Mouse (Mus musculus): ENCODE results near the gene Asb6. TPM values are rescaled to one million over a fixed set of nuclear protein-coding genes. Genes with fewer than 3 reads are reported as not detected.

Asb6 gene
- polyA plus RNA-seq, 1 experiment = 97.6 TPM

- H3K27me3 ChIP-seq (ENCODE audit: control insufficient read depth, insufficient read depth, low read length) = no peaks in the 10 kb centered on the region
Measured at GRCm38 (mm10) chr2:30810573-30810972, 19.6 kb downstream of the Asb6 start.

GRCm38 (mm10) chr2:30809503-30809902 is 20.6 kb downstream of the Asb6 start:
- 90% methylated on average over 5 of the region's 5 CpGs for WGBS
- no peak for DNase-seq
- no peaks in the 10 kb centered on the region for H3K36me3 ChIP-seq (ENCODE audit: control insufficient read depth, insufficient read depth, low read length)
- peaks cover 15% of the 10 kb centered on the region for H3K4me1 ChIP-seq (replicated peaks; ENCODE audit: control insufficient read depth, insufficient read depth, low read length)
- H3K4me3 ChIP-seq (ENCODE audit: control insufficient read depth, insufficient read depth, low read length) = no peak overlapping the region
- TF ChIP-seq CTCF (IDR thresholded peaks at IDR 0.05; ENCODE audit: borderline replicate concordance, control insufficient read depth, extremely low read depth, insufficient read depth, low read length, poor library complexity) (no peak), POLR2A (IDR thresholded peaks at IDR 0.05; ENCODE audit: control insufficient read depth, extremely low read depth, insufficient read depth, low read length, poor library complexity) (no peak)
- H3K27ac ChIP-seq (ENCODE audit: control insufficient read depth, insufficient read depth, low read length) = no peak overlapping the region
- H3K27me3 ChIP-seq (ENCODE audit: control insufficient read depth, insufficient read depth, low read length) = no peaks in the 10 kb centered on the region

More at GRCm38 (mm10) chr2:30810573-30810972, 19.6 kb downstream of the Asb6 start:
- Histone ChIP-seq H3K36me3 (ENCODE audit: control insufficient read depth, insufficient read depth, low read length) (no peaks in the 10 kb centered on the region), H3K4me3 (ENCODE audit: control insufficient read depth, insufficient read depth, low read length) (no peak overlapping the region), H3K27ac (ENCODE audit: control insufficient read depth, insufficient read depth, low read length) (no peak overlapping the region), H3K4me1 (replicated peaks; ENCODE audit: control insufficient read depth, insufficient read depth, low read length) (peaks cover 15% of the 10 kb centered on the region)
- no peak for TF ChIP-seq POLR2A (IDR thresholded peaks at IDR 0.05; ENCODE audit: control insufficient read depth, extremely low read depth, insufficient read depth, low read length, poor library complexity)
- TF ChIP-seq CTCF (IDR thresholded peaks at IDR 0.05; ENCODE audit: borderline replicate concordance, control insufficient read depth, extremely low read depth, insufficient read depth, low read length, poor library complexity) = no peak
- WGBS = 98% methylated on average over 7 of the region's 7 CpGs
- no peak for DNase-seq

GRCm38 (mm10) chr2:30808296-30808655 is 21.9 kb downstream of the Asb6 start:
- Histone ChIP-seq H3K36me3 (ENCODE audit: control insufficient read depth, insufficient read depth, low read length) (no peaks in the 10 kb centered on the region), H3K4me1 (replicated peaks; ENCODE audit: control insufficient read depth, insufficient read depth, low read length) (peaks cover 15% of the 10 kb centered on the region), H3K4me3 (ENCODE audit: control insufficient read depth, insufficient read depth, low read length) (peak overlapping the region; percentile 67), H3K27ac (ENCODE audit: control insufficient read depth, insufficient read depth, low read length) (no peak overlapping the region), H3K27me3 (ENCODE audit: control insufficient read depth, insufficient read depth, low read length) (no peaks in the 10 kb centered on the region)
- DNase-seq = no peak
- TF ChIP-seq POLR2A (IDR thresholded peaks at IDR 0.05; ENCODE audit: control insufficient read depth, extremely low read depth, insufficient read depth, low read length, poor library complexity) = no peak
- TF ChIP-seq CTCF (IDR thresholded peaks at IDR 0.05; ENCODE audit: borderline replicate concordance, control insufficient read depth, extremely low read depth, insufficient read depth, low read length, poor library complexity) = no peak
- WGBS = 3% methylated on average over 10 of the region's 10 CpGs

DNA sequence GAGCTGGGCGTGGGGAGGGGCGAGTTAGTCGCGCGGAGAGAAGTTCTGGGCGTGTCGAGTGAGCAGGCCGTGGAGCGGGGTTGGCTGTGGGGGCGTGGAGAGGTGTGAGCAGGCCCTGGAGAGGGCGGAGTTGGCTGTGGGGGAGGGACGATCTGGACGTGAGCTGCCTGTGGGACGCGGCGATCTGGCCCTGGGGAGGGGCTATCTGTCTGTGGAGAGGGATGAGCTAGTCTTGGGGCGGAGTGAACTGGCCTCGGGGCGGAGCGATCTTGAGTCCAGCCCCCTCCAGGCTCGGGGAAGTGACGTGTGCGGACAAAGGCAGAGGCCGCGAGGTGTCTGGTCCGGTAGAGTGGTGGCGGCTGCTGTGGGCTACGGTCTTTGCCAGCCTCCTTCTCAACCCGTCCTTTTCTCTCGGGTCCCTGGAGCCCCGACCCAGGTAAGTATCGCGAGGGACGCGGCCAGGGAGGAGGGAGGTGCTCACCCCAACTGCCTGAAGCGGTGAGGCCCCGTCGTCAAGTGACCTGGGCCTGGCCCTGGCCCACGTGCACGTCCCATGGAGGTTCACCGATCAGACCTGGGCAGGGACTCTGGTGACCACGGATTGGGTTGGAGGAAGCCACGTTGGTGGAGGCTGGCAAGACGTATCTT is 22.4 kb downstream of the Asb6 start, which contains the start of gene Ntmt1:
Ntmt1 (plus strand) TSS at position 179 of the 648 bp plus-strand sequence.
- peak; percentile 63; the same call in 1 of the 2 replicates for TF ChIP-seq POLR2A (IDR thresholded peaks at IDR 0.05; ENCODE audit: control insufficient read depth, extremely low read depth, insufficient read depth, low read length, poor library complexity)
- TF ChIP-seq CTCF (IDR thresholded peaks at IDR 0.05; ENCODE audit: borderline replicate concordance, control insufficient read depth, extremely low read depth, insufficient read depth, low read length, poor library complexity) = peak; percentile 46; the same call in 1 of the 2 replicates
- under 1% methylated on average over 44 of the region's 44 CpGs for WGBS
- DNase-seq = peak; percentile 99
- H3K4me3 ChIP-seq (ENCODE audit: control insufficient read depth, insufficient read depth, low read length) = peak within 1 kb of the TSS; percentile 67
- no peaks in the 10 kb centered on the region for H3K27me3 ChIP-seq (ENCODE audit: control insufficient read depth, insufficient read depth, low read length)
- H3K27ac ChIP-seq (ENCODE audit: control insufficient read depth, insufficient read depth, low read length) = no peak within 1 kb of the TSS
- peaks cover 15% of the 10 kb centered on the region for H3K4me1 ChIP-seq (replicated peaks; ENCODE audit: control insufficient read depth, insufficient read depth, low read length)
- no peaks in the 10 kb centered on the region for H3K36me3 ChIP-seq (ENCODE audit: control insufficient read depth, insufficient read depth, low read length)

DNA sequence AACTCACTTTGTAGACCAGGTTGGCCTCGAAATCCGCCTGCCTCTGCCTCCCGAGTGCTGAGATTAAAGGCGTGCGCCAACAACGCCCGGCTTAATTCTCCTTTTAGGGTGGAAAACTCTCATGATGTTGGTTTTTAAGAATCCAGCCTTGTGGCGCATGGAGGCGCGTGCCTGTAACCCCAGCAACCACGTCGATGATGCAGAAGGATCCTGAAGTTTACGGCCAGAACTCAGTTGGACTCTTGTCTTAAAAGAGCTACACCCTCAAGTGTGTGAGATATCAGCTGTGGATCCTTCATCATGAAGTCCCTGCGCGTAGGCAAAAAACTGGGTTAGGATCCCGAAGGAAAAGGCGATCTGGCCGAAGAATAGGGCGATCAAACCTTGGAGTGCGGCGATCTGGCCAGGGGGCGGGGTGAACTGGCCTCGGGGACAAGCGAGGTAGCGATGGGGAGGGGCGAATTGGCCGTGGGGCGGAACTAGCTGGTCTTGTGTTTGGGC is 22.9 kb downstream of the Asb6 start:
- H3K4me3 ChIP-seq (ENCODE audit: control insufficient read depth, insufficient read depth, low read length) = peak overlapping the region; percentile 67
- H3K36me3 ChIP-seq (ENCODE audit: control insufficient read depth, insufficient read depth, low read length) = no peaks in the 10 kb centered on the region
- H3K4me1 ChIP-seq (replicated peaks; ENCODE audit: control insufficient read depth, insufficient read depth, low read length) = peaks cover 15% of the 10 kb centered on the region
- H3K27ac ChIP-seq (ENCODE audit: control insufficient read depth, insufficient read depth, low read length) = no peak overlapping the region
- no peak for DNase-seq
- H3K27me3 ChIP-seq (ENCODE audit: control insufficient read depth, insufficient read depth, low read length) = no peaks in the 10 kb centered on the region
- WGBS = 7% methylated on average over 28 of the region's 28 CpGs
- no peak for TF ChIP-seq CTCF (IDR thresholded peaks at IDR 0.05; ENCODE audit: borderline replicate concordance, control insufficient read depth, extremely low read depth, insufficient read depth, low read length, poor library complexity)
- no peak for TF ChIP-seq POLR2A (IDR thresholded peaks at IDR 0.05; ENCODE audit: control insufficient read depth, extremely low read depth, insufficient read depth, low read length, poor library complexity)

- H3K4me1 ChIP-seq (replicated peaks; ENCODE audit: control insufficient read depth, insufficient read depth, low read length) = peaks cover 25% of the 10 kb centered on the region
- H3K36me3 ChIP-seq (ENCODE audit: control insufficient read depth, insufficient read depth, low read length) = no peaks in the 10 kb centered on the region
- H3K27me3 ChIP-seq (ENCODE audit: control insufficient read depth, insufficient read depth, low read length) = no peaks in the 10 kb centered on the region; the same call in 1 of the 2 replicates
- 98% methylated on average over 2 of the region's 2 CpGs for WGBS
- TF ChIP-seq POLR2A (IDR thresholded peaks at IDR 0.05; ENCODE audit: control insufficient read depth, extremely low read depth, insufficient read depth, low read length, poor library complexity) (no peak), CTCF (IDR thresholded peaks at IDR 0.05; ENCODE audit: borderline replicate concordance, control insufficient read depth, extremely low read depth, insufficient read depth, low read length, poor library complexity) (no peak)
- H3K4me3 ChIP-seq (ENCODE audit: control insufficient read depth, insufficient read depth, low read length) = no peak overlapping the region
- no peak overlapping the region for H3K27ac ChIP-seq (ENCODE audit: control insufficient read depth, insufficient read depth, low read length)
- DNase-seq = no peak
Measured at GRCm38 (mm10) chr2:30805983-30806382, 24.1 kb downstream of the Asb6 start.

All from thymus, adult 2 months (tissue).